17 mouse cellular contexts compared by ENCODE assay signal in genomic region chr1:76975077-76975945, GRCm38 (mm10).
DNase-seq lines count a peak whose midpoint lies in the region; ATAC-seq lines count a peak whose summit lies in the region.
"Had no signal": no experiment of that assay in that cellular context is flagged by ENCODE, and none has a peak within 500 bp of the region (broad histone marks: within the 10 kb centered on the region; RNA-seq: fewer than 3 reads in every experiment).

No protein-coding gene starts in this region.

- H3K27me3 ChIP-seq in forebrain, embryonic 10.5 days (ENCODE audit: poor library complexity, severe bottlenecking): no peaks in the 10 kb centered on the region
- H3K27me3 ChIP-seq in forebrain, embryonic 15.5 days: no peaks in the 10 kb centered on the region
- H3K27me3 ChIP-seq in midbrain, embryonic 10.5 days (ENCODE audit: low read depth, poor library complexity, severe bottlenecking): no peaks in the 10 kb centered on the region
- no peaks in the 10 kb centered on the region for H3K27me3 ChIP-seq in midbrain, embryonic 14.5 days (ENCODE audit: control insufficient read depth, insufficient read depth, low read length)

- H3K9ac ChIP-seq in forebrain, embryonic 15.5 days (replicated peaks): no peak overlapping the region
- H3K9ac ChIP-seq in midbrain, embryonic 14.5 days (replicated peaks; ENCODE audit: low read length): no peak overlapping the region
- H3K9ac ChIP-seq: forebrain, postnatal 0 days had no signal

- no peaks in the 10 kb centered on the region for H3K9me3 ChIP-seq in forebrain, embryonic 10.5 days
- H3K9me3 ChIP-seq in forebrain, embryonic 15.5 days: no peaks in the 10 kb centered on the region
- no peaks in the 10 kb centered on the region for H3K9me3 ChIP-seq in midbrain, embryonic 10.5 days (replicated peaks)
- no peaks in the 10 kb centered on the region for H3K9me3 ChIP-seq in midbrain, embryonic 14.5 days (ENCODE audit: control insufficient read depth, low read length)

- peak overlapping the region; percentile 21; the same call in 1 of the 2 replicates for H3K27ac ChIP-seq in forebrain, embryonic 10.5 days
- H3K27ac ChIP-seq in forebrain, embryonic 15.5 days (replicated peaks): no peak overlapping the region
- 0 out of 2 replicates have a peak overlapping the region, but pooled peaks have one; percentile 33 for H3K27ac ChIP-seq in midbrain, embryonic 10.5 days (replicated peaks)
- H3K27ac ChIP-seq in midbrain, embryonic 14.5 days (replicated peaks; ENCODE audit: low read depth, low read length): no peak overlapping the region
- H3K27ac ChIP-seq: gastrocnemius, adult 2 months had no signal

- no peak overlapping the region for H3K4me3 ChIP-seq in forebrain, embryonic 10.5 days
- no peak overlapping the region for H3K4me3 ChIP-seq in forebrain, embryonic 15.5 days
- no peak overlapping the region for H3K4me3 ChIP-seq in midbrain, embryonic 10.5 days
- no peak overlapping the region for H3K4me3 ChIP-seq in midbrain, embryonic 14.5 days (replicated peaks; ENCODE audit: low read depth, low read length)
- H3K4me3 ChIP-seq: gastrocnemius, adult 2 months had no signal

- no peak for DNase-seq in forebrain, embryonic 10.5 days (ENCODE audit: extremely low spot score, low spot score)
- DNase-seq in kidney, postnatal 4 days: peak; percentile 2
- DNase-seq in kidney, adult 9 months: no peak
- no peak for DNase-seq in midbrain, embryonic 10.5 days (ENCODE audit: low spot score)
- no peak for DNase-seq in midbrain, embryonic 14.5 days
- peak; percentile 42 for DNase-seq in mesoderm, embryonic 11.5 days (ENCODE audit: low read depth, low spot score)
- DNase-seq in gastrocnemius, postnatal 4 days (ENCODE audit: low spot score in 2 of 2): no peak
- DNase-seq: cerebellum, adult 9-10 months; forebrain, postnatal 0 days; gastrocnemius, adult 2 months; heart, adult 11 months; liver; right cerebral cortex, postnatal 14 days; thymus, postnatal 14 days had no signal

- H3K4me2 ChIP-seq in forebrain, embryonic 15.5 days (replicated peaks): no peak overlapping the region
- no peak overlapping the region for H3K4me2 ChIP-seq in midbrain, embryonic 14.5 days (ENCODE audit: low read length)

- H3K4me1 ChIP-seq in forebrain, embryonic 10.5 days: peaks cover 31% of the 10 kb centered on the region
- peaks cover 5% of the 10 kb centered on the region; the same call in 1 of the 2 replicates for H3K4me1 ChIP-seq in forebrain, embryonic 15.5 days
- H3K4me1 ChIP-seq in midbrain, embryonic 10.5 days: peaks cover 32% of the 10 kb centered on the region
- no peaks in the 10 kb centered on the region for H3K4me1 ChIP-seq in midbrain, embryonic 14.5 days (ENCODE audit: control insufficient read depth, insufficient read depth, low read length)

- 77% methylated on average over 12 of the region's 12 CpGs for WGBS in forebrain, embryonic 10.5 days
- 67% methylated on average over 12 of the region's 12 CpGs for WGBS in forebrain, embryonic 15.5 days
- WGBS in midbrain, embryonic 10.5 days: 79% methylated on average over 12 of the region's 12 CpGs
- 76% methylated on average over 12 of the region's 12 CpGs for WGBS in midbrain, embryonic 14.5 days

- H3K36me3 ChIP-seq in forebrain, embryonic 10.5 days (replicated peaks): no peaks in the 10 kb centered on the region
- no peaks in the 10 kb centered on the region for H3K36me3 ChIP-seq in forebrain, embryonic 15.5 days
- no peaks in the 10 kb centered on the region for H3K36me3 ChIP-seq in midbrain, embryonic 10.5 days
- no peaks in the 10 kb centered on the region for H3K36me3 ChIP-seq in midbrain, embryonic 14.5 days (ENCODE audit: control insufficient read depth, insufficient read depth, low read length)
- H3K36me3 ChIP-seq: G1E had no signal

- ATAC-seq in forebrain, embryonic 15.5 days (replicated peaks): no peak
- no peak for ATAC-seq in midbrain, embryonic 14.5 days (ENCODE audit: low FRiP score, low TSS enrichment)
- ATAC-seq: CD4-positive, CD25-positive, alpha-beta regulatory T cell, adult 4 months; forebrain, postnatal 0 days had no signal

Comparison
In these comparisons a context has a peak if more than half of its experiments do, and no peak if none do; other contexts are left out.
1. DNase-seq: peak in kidney, postnatal 4 days (2 of 2) and mesoderm, embryonic 11.5 days (single experiment); none in forebrain, embryonic 10.5 days (single experiment), kidney, adult 9 months (single experiment), midbrain, embryonic 10.5 days (single experiment), midbrain, embryonic 14.5 days (single experiment) and gastrocnemius, postnatal 4 days (0 of 2).
2. H3K27ac ChIP-seq: peak in forebrain, embryonic 10.5 days (single experiment) and midbrain, embryonic 10.5 days (single experiment); none in forebrain, embryonic 15.5 days (single experiment) and midbrain, embryonic 14.5 days (single experiment).